Mouse (Mus musculus) thymus, adult 2 months (tissue): Measurements from ENCODE around the gene Fras1.

Source experiments
- CTCF ChIP-seq: fragments of 200-500 bp; IDR thresholded peaks from 2 replicates; pipeline ENCODE4 v1.5.1; 2012; ENCODE audit warnings: mild to moderate bottlenecking, control low read depth, low read length, moderate library complexity, borderline replicate concordance; ENCODE audit not compliant: control insufficient read depth, poor library complexity, insufficient read depth; ENCODE audit errors: extremely low read depth
- POLR2A ChIP-seq: fragments of 200-500 bp; IDR thresholded peaks from 2 replicates; pipeline ENCODE4 v1.6.1; 2012; ENCODE audit warnings: mild to moderate bottlenecking, low read length, control low read depth, moderate library complexity; ENCODE audit not compliant: control insufficient read depth, poor library complexity, insufficient read depth; ENCODE audit errors: extremely low read depth

DNA sequence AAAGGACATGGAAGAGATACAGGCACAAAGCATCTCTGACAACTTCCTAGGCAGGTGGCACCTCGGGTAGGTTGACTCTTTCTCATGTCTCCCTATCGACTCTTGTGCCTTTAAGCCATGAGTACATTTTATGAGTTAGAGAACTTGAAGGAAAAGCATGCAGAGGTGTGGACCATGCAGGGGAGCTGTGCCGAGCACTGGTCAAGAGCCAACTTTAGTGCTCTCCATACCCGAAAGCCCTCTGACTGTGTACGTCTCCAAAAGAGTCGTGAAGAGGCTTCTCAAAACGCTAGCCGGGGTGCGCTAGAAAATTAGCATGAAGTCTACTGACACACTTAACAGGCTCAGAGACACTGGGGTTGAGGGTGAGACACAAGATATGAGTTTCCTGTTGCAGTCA, 425.4 kb downstream of the Fras1 start:
- TF ChIP-seq POLR2A (no peak), CTCF (no peak)
